Mouse (Mus musculus): ENCODE results near the gene Mxra7. TPM values are rescaled to one million over a fixed set of nuclear protein-coding genes. Genes with fewer than 3 reads are reported as not detected.
A peak's percentile ranks its signal among the peaks of the same experiment; 100 is the strongest.

The Mxra7 gene
- total RNA-seq, 1 experiment from 2014 or later, result not detected

DNA sequence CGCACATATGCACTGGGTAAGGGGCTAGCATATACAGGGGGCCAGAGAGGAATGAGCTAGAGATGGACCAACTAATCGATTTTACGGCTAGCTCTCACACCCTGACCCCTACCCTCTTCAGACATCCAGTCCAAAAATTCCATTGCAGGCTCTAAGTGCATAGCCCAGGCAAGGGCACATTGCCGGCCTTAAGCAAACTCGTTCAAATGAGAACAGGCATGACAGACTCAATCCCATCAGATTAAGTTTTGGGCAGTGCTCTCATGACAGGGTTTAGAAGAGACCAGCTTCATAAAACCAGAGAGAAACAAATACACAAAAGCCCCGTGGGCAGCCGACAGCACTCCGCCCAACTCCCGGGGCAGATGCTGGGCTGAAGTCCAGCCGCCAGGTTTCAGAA is 5.6 kb downstream of the Mxra7 start:
- ATAC-seq (ENCODE audit: extremely low read depth, insufficient number of reproducible peaks, low FRiP score, poor library complexity, severe bottlenecking), result no peak

DNA sequence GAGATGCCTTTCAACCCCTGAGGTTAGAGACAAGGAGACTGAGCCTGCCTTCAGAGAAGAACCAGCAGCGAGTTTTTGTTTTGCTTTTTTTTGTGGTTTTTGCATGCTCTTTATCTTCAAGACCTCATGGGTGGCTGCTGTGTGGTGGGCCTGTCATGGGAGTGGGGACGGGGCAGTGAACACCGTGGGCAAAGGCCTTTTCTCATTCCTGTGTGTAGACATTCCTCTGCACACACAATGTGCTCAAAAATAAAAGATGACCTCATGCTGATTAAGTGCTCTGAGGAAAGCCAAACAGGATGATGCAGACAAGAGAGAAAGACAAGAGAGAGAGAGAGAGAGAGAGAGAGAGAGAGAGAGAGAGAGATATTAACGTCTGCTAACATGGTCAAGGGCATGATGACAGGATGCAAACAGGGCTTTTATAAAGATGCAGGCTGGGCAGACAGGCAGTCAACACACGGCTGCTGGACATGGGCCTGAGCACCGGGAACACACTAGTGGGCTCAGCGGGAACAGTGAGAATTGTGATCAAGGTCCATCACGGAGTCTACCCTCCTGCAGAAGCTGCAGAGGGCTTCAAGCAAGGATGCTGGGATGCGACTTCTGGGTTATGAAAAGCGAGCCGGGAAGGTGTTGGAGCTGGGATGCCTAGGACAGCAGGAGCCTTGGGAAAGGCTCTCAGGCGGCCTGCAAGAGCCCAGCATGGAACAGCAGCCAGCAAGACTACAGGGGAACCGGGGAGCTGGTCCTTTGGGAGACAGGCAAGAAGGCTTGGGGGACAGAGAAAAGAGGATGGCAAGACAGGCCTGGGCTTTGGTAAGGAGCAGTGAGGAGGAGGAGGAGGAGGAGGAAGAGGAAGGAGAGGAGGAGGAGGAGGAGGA is 6.5 kb downstream of the Mxra7 start:
- no peak for ATAC-seq (ENCODE audit: extremely low read depth, insufficient number of reproducible peaks, low FRiP score, poor library complexity, severe bottlenecking)

DNA sequence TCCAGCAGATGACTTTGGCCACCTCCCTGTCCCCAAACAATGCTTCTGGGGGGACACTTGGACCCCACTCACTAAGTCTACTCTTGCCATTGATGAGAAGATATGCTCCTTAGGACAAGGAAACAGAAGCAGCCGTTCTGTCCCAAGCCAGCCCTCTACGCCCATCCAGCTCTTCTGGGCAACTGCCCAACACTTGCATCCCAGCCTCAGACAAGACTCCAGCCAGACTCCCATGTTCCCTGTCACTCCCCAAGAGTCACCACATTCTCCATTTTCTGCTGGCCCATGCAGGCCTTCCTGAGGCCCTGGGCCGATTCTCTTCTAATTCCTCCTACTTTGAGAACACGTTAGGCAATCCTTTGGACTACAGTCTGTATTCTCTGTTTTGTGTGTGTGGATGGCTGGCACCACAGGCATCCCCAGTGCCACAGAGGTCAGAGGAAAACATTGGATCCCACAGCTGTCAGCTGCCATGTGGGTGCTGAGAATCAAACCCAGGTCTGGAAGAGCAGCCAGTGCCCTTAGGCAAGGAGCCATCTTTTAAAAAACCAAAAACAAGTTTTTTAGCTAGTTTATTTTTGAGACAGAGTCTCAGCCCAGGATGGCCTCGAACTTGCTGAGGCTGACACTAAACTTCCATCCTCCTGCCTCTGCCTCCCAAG is 7.8 kb downstream of the Mxra7 start:
- ATAC-seq (ENCODE audit: extremely low read depth, insufficient number of reproducible peaks, low FRiP score, poor library complexity, severe bottlenecking), result no peak

DNA sequence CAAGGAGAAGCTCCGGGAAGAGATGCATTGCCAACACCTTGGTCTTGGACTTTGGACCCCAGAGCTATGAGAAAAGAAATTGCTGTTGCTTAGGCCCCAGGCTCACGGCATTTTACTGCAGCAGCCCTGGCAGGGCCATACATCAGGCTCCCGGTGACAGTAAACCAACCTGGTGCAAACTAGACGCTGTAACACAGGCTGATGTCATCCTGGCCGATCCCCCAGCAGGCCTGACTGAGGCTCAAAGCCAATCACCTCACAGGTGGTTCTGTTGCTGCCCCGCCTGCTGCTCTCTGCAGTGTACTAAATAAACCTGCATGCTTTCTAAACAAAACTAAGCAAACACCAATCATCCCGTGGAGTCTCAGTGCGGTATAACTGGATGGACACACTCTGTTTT is 9.1 kb downstream of the Mxra7 start:
- no peak for ATAC-seq (ENCODE audit: extremely low read depth, insufficient number of reproducible peaks, low FRiP score, poor library complexity, severe bottlenecking)

DNA sequence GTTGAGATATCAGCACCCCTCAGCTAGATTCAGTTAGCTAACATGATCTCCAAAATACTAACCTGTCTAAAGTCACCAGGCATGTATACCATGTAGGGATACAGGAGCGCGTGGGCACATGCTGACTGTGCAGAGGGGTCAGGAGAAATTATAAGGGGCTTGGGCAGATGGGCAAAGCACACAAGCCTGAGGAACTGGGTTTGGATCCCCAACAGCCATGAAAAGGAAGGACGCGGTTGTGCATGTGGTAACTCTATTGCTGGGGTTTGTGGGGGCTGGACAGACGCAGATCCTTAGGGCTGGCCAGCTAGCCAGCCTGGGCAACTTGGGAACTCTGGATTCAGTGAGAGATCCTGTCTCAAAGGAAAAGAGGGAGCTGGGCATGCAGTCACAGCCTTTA is 10.3 kb downstream of the Mxra7 start:
- no peak for ATAC-seq (ENCODE audit: extremely low read depth, insufficient number of reproducible peaks, low FRiP score, poor library complexity, severe bottlenecking)

DNA sequence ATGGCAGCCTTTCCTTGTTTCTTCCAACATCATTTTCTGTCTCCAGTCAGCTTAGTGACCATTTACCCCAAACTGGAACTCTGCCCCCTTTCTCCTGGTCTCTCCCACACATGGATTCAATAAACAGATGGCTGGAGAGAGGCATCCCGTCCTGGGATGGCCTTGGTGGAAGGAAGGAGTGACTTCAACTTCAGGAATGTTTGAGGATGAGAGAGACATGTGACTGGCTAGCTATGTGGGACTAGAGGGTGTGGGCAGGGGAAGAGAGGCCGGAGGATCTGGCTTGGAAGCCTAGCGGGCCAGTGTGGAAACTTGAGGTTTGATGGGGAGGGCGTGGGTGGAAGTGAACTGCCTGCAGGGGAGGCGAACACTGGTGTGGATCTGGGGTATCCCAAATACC is 11.1 kb downstream of the Mxra7 start:
- no peak for ATAC-seq (ENCODE audit: extremely low read depth, insufficient number of reproducible peaks, low FRiP score, poor library complexity, severe bottlenecking)

DNA sequence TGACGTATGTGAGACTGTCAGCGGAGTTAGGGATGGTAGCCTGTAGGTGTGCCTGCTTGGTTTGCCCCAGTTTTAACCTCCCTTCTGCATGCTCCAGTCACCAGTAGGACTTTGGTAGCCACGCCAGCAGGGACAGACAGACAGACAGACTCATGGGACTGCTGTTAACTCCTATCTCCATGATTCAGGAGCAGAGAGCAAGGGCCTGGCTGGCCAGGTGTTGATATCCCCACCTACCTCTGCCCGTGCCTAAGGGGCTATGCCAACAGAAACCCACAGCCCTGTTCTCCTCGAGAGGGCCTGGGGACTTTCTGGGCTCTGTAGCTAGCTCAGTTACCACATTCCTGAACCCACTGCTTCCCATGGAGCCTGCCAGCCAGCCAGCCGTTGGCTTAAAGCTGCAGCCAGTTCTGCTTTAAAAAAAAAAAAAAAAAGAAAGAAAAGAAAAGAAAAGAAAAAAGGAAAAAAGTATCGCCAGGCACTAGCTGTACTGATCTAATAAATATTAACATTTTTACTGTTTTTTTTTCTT is 12.9 kb downstream of the Mxra7 start:
- no peak for ATAC-seq (ENCODE audit: extremely low read depth, insufficient number of reproducible peaks, low FRiP score, poor library complexity, severe bottlenecking)

DNA sequence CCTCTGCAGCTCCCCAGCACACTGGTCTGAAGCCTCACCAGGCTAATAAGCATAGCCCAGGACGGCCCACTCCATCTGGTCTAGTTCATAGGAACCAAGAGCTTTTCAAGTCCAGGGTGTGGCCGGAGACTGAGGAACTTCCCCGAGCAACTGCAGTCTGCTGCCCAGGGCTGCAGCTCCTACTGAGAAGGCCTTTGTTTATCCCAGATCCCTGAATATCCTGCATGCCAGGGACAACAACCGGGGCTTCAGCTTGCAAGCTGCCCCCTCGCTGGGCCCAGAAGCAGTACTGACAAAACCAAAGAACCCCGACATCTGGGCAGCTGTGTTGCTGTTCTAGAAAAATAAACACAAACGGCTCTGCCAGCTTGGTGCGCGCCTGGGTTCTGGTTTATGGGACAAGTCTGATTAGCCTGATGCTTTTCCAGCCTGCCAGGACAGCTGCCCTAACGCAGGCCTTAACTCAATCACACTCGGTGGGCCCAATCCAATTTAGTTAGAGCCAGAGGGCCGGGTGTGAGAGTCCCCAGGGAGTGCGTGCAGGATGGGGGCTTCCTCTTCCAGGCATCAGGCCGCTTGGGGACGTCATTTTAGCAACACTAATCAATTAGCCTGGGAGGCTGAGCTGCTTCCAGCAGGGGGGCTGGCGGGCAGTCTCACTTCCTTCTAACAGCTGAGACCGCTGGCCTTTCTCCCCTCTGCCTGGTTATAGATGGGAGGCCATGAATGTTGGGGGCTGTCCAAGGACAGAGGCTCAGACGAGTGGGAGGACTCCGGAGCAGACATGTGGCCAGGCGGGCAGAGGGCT is 13.6 kb downstream of the Mxra7 start:
- no peak for ATAC-seq (ENCODE audit: extremely low read depth, insufficient number of reproducible peaks, low FRiP score, poor library complexity, severe bottlenecking)

DNA sequence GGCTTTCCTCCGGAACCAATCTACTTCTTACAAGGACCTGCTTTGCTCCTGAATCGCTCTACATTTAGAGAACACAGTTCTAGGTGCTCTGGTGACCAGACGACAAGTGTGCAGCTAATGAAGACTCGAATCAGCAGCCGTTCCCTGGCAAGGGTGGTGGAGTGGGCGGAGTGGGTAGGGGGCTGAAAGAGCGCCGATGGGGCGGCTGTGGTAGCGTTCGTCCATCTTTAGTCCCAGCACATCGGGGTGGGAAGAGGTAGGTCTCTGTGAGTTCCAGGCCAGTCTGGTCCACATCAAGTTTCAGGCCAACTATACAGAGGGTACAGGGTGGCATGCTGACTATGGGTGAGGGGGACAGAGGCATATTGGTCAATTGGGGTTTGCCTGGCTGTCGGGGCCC is 14.2 kb downstream of the Mxra7 start:
- no peak for ATAC-seq (ENCODE audit: extremely low read depth, insufficient number of reproducible peaks, low FRiP score, poor library complexity, severe bottlenecking)

DNA sequence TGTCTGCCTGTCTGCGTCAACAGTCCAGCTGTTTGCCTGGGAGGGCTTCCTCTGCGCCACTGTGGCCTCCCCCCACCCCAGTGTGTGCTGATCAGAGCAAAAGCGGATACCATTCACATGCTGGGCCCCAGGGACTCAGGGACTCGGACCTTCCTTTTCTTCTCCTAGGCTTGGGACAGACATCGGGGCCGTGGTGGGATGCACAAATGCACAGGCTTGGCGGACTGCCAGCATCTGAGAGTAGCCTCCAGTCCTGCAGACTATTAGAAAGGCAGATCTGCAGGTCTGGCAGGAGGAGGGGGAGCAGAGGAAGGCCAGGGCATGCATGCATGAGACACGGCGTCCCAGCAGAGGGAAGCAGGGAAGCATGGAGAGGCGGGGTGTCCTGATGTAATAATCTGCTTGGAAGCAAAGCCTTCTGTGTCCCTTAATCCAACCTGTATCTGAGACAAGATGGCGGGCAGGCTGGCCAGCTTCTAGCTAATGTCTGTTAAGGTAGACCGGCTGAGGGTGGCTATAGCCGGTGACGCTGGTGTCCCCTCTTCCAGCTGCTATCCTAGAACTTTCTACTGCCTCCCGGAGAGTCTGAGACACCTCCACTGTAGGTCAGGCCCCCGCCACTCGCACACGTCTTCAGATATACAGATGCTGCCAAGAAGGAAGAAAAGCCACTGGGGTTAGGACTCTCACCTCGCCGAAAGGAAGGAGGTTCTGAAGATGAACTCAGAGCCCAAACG is 14.9 kb downstream of the Mxra7 start:
- ATAC-seq (ENCODE audit: extremely low read depth, insufficient number of reproducible peaks, low FRiP score, poor library complexity, severe bottlenecking), result no peak

DNA sequence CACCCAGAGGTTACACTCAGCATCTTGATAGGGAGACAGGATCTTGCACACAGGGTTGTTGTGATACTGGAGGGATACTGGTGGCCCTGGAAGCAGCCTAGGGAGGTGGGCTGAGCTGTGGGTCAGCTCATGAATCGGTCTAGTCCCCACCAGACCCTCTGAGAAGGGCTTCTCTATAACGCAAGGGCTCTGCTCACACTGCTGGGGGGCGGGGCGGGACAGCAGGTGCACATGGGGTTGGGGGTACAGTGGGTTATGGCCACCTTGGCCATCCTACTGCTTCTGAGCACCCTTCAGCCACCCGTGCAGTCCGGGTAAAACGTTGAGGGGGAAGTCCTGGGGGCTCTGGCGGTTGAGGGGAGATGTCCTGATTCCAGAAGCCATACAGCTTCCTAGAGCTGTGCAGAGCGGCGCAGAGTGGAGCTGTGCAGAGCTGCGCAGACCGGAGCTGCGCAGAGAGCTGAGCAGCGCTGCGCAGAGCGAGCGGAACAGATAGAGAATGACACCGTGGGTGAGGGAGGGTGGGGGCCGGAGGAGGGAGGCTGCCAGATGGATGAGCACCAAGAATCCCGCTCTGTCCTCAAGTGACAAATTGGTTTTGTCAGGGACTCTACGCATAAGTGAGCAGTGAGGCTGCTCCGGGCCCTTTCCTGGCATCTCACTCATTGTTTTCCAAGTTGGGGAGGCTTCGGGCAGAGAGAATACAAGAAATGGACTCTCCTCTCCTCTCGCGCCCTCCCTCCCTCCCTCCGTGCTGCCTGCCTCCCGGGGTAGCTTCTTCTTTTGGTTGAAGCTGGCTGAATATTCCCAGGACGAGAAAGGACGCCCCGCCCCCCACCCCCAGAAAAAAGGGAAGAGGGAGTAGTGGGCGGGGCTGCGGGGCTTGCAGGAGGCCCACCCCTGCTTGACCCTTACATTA is 16.6 kb downstream of the Mxra7 start:
- no peak for ATAC-seq (ENCODE audit: extremely low read depth, insufficient number of reproducible peaks, low FRiP score, poor library complexity, severe bottlenecking)

DNA sequence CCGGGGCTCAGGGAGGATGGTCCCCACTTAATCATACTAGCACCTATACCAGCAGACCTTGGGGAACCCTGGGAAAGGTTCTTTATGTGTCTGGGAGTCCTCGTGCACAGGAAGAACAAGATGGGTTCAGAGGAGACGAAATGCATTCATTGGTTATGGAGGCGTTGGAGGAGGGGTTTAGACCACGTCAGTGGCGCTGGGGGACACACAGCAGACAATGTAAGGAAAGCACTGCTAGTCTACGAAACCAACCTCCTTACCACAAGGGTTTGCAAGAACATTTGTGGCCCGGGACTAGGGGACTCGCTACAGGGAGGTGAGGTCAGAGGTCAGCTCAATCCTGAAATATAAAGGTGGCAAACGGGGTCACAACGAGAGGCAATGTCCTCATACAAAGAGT is 17.3 kb downstream of the Mxra7 start:
- ATAC-seq (ENCODE audit: extremely low read depth, insufficient number of reproducible peaks, low FRiP score, poor library complexity, severe bottlenecking), result no peak

DNA sequence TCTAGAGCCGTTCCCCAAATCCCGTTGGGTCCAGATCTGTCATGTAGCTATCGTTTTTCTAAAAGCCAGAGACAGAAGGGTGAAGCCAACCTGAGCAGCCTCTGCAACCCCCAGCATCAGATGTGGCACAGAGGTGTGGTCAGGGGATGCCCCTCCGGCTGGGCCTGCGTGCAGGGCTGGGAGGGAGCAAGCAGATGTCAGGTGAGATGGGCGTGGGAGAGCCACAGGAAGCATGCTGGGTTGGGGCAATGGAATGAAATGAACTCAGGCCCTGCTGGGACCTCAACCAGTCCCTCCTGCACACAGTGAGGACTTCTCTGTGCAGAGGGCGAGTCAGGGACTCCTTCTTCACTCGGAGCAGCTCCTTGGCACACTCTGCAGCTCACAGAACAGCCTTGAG is 18.3 kb downstream of the Mxra7 start:
- ATAC-seq (ENCODE audit: extremely low read depth, insufficient number of reproducible peaks, low FRiP score, poor library complexity, severe bottlenecking), result no peak

DNA sequence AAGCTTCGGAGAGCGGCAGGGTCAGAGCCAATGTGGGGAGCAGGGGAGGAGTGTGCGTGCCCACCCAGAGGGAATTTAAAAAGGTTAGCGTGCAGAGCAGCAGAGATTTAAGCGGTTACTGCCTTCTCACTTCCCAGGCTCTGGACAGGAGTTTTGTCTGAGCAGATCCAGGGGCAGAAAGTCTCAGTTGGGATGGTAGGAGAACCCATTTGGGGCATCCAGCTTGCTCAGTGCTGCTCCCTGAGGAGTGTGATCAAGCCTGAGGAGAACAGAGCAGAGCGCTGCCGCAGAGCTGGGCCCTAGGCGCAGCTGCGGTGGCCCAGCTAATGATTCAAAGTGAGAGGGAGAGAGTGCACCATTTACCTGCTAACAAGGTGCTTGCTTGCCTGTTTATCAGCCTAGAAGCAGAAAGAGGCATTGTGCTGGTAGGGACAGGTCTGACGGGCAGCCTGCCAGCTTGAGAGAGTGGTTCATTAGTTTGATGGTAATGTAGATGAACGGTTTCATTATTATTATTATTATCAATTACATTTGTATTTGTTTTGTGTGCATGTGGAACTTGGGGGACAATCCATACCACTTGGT is 18.9 kb downstream of the Mxra7 start:
- ATAC-seq (ENCODE audit: extremely low read depth, insufficient number of reproducible peaks, low FRiP score, poor library complexity, severe bottlenecking), result no peak

DNA sequence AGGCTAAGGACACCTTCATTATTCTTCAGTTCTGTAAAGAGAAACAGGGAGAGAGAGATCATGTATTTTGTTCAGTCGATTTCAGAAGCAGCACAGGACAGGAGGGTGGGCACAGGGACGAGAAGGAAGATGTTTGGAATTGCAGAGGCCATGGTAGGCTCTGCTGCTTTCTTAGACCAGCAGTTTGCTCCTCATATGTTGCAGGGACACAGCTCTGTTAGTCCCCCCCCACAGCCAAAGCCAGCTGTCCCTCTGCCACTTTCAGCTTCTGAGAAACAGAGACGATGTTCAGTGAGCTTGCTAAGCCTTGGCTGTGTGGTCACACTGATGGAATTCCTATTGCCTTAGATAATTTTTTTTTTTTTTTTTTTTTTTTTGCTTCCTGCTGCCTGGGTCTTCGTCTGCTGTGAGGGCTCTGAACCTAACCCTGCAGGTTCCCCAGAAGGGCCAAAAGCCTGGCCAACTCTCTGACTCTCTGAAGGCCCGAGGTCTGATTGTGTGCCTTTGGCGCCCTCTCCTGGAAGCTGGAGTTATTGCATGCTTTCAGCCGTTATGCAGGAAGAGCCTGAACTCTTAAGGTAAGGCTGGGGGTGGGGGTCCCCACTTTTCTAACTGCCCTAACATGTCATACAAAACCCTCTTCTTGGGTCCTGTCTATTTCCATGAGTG is 19.8 kb downstream of the Mxra7 start:
- ATAC-seq (ENCODE audit: extremely low read depth, insufficient number of reproducible peaks, low FRiP score, poor library complexity, severe bottlenecking), result peak; percentile 47; the same call in 1 of the 2 replicates

DNA sequence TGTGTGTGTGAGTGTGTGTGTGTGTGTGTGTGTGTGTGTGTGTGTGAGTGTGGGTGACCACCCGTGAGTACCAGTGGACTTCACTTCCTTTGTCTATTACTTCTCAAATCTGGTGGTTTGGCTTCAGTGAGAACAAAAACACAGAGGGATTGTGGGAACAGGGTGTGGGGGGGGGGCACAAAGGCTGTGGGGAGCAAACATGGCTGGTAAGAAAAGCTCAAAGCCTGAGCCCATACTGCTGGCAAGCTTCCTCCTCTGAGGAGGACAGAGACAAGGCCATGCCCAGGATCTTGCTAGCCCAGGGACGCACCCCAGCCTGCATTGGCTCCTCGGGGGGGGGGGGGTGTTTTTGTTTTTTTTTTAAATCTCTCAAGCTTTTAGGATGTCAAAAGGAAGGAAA is 20.3 kb downstream of the Mxra7 start:
- no peak for ATAC-seq (ENCODE audit: extremely low read depth, insufficient number of reproducible peaks, low FRiP score, poor library complexity, severe bottlenecking)

DNA sequence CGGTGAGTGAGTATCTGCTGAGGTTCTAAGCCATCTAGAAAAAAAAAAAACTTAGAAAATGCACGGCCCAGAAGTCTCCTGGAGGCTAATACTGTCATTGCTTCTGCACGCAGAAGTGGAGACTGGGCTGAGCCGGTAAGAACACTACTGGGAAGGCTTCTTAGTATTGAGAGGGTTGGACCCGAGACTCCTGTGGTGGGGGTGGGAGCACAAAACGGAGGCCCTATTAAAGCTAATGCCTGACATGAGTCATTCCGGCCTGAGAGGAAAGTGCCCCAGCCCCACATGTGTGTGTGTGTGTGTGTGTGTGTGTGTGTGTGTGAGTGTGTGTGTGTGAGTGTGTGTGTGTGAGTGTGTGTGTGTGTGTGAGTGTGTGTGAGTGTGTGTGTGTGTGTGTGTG is 20.7 kb downstream of the Mxra7 start:
- no peak for ATAC-seq (ENCODE audit: extremely low read depth, insufficient number of reproducible peaks, low FRiP score, poor library complexity, severe bottlenecking)

Data from neutrophil, adult 5-6 weeks (primary cell).